Comparison of ENCODE assay signal across 20 mouse cellular contexts in genomic region chr3:39295255-39295654, GRCm38 (mm10).
A peak's percentile ranks its signal among the peaks of the same experiment; 100 is the strongest.
DNase-seq lines count a peak whose midpoint lies in the region; ATAC-seq and TF ChIP-seq lines count a peak whose summit lies in the region.
"Had no signal": no experiment of that assay in that cellular context is flagged by ENCODE, and none has a peak within 500 bp of the region (broad histone marks: within the 10 kb centered on the region; RNA-seq: fewer than 3 reads in every experiment).

No protein-coding gene starts in this region.

- H3K36me3 ChIP-seq in heart, postnatal 0 days (replicated peaks; ENCODE audit: control insufficient read depth, insufficient read depth, low read length), result no peaks in the 10 kb centered on the region
- no peaks in the 10 kb centered on the region for H3K36me3 ChIP-seq in heart, embryonic 10.5 days
- no peaks in the 10 kb centered on the region for H3K36me3 ChIP-seq in kidney, embryonic 16.5 days (ENCODE audit: insufficient read depth, low read length)
- no peaks in the 10 kb centered on the region for H3K36me3 ChIP-seq in liver, postnatal 0 days (replicated peaks; ENCODE audit: insufficient read depth, low read length)
- H3K36me3 ChIP-seq: embryonic facial prominence, embryonic 12.5 days; forebrain, embryonic 15.5 days; G1E; heart, embryonic 15.5 days; hindbrain, embryonic 15.5 days had no signal

- TF ChIP-seq EP300 in heart, postnatal 0 days (IDR thresholded peaks at IDR 0.05; ENCODE audit: low read depth), result no peak
- TF ChIP-seq EP300 in liver, postnatal 0 days (IDR thresholded peaks at IDR 0.05; ENCODE audit: low read depth), result peak; percentile 47; the same call in 1 of the 2 replicates

- no peak for ATAC-seq in heart, postnatal 0 days (ENCODE audit: insufficient read depth, low read depth)
- ATAC-seq in kidney, embryonic 16.5 days (ENCODE audit: low FRiP score, low TSS enrichment), result no peak
- ATAC-seq in liver, postnatal 0 days, result no peak
- ATAC-seq: CD4-positive, CD25-positive, alpha-beta regulatory T cell, adult 4 months; forebrain, embryonic 15.5 days had no signal

- no peak overlapping the region for H3K4me3 ChIP-seq in heart, postnatal 0 days (ENCODE audit: low read depth, low read length)
- no peak overlapping the region for H3K4me3 ChIP-seq in heart, embryonic 10.5 days
- no peak overlapping the region for H3K4me3 ChIP-seq in kidney, embryonic 16.5 days (ENCODE audit: low read length)
- no peak overlapping the region for H3K4me3 ChIP-seq in liver, postnatal 0 days (ENCODE audit: low read depth, low read length)
- H3K4me3 ChIP-seq: embryonic facial prominence, embryonic 12.5 days; forebrain, embryonic 15.5 days; heart, embryonic 15.5 days; hindbrain, embryonic 15.5 days had no signal

- H3K9me3 ChIP-seq in heart, postnatal 0 days (replicated peaks; ENCODE audit: control insufficient read depth, low read length), result no peaks in the 10 kb centered on the region
- H3K9me3 ChIP-seq in heart, embryonic 10.5 days, result no peaks in the 10 kb centered on the region
- no peaks in the 10 kb centered on the region for H3K9me3 ChIP-seq in kidney, embryonic 16.5 days (ENCODE audit: low read length)
- H3K9me3 ChIP-seq in liver, postnatal 0 days (ENCODE audit: low read length), result no peaks in the 10 kb centered on the region
- H3K9me3 ChIP-seq: embryonic facial prominence, embryonic 12.5 days; forebrain, embryonic 15.5 days; G1E; heart, embryonic 15.5 days; hindbrain, embryonic 15.5 days had no signal

- no peaks in the 10 kb centered on the region for H3K4me1 ChIP-seq in heart, postnatal 0 days (ENCODE audit: control insufficient read depth, insufficient read depth)
- 0 out of 2 replicates have a peak, but pooled peaks cover 7% of the 10 kb centered on the region for H3K4me1 ChIP-seq in heart, embryonic 10.5 days
- H3K4me1 ChIP-seq in kidney, embryonic 16.5 days (ENCODE audit: insufficient read depth, low read length), result 0 out of 2 replicates have a peak, but pooled peaks cover 3% of the 10 kb centered on the region
- no peaks in the 10 kb centered on the region for H3K4me1 ChIP-seq in liver, postnatal 0 days (ENCODE audit: insufficient read depth)
- H3K4me1 ChIP-seq: embryonic facial prominence, embryonic 12.5 days; forebrain, embryonic 15.5 days; heart, embryonic 15.5 days; hindbrain, embryonic 15.5 days had no signal

- peak; percentile 7 for DNase-seq in adrenal gland, adult 2 months
- DNase-seq in adrenal gland, postnatal 4 days (ENCODE audit: low spot score in 2 of 2), result no peak
- peak; percentile 8 for DNase-seq in heart, postnatal 0 days (ENCODE audit: low spot score)
- no peak for DNase-seq in heart, embryonic 10.5 days (ENCODE audit: low spot score)
- peak; percentile 10 for DNase-seq in kidney, postnatal 14 days
- no peak for DNase-seq in liver, postnatal 0 days
- DNase-seq: adrenal gland, postnatal 10 days; B cell, adult 2 months; cerebellum, adult 11-12 months; cerebellum, adult 9-10 months; cerebellum, postnatal 25 days; gastrocnemius, postnatal 36 days; heart, adult 18-20 months had no signal

- no peaks in the 10 kb centered on the region for H3K27me3 ChIP-seq in heart, postnatal 0 days (ENCODE audit: control insufficient read depth, insufficient read depth, low read length)
- no peaks in the 10 kb centered on the region for H3K27me3 ChIP-seq in heart, embryonic 10.5 days (ENCODE audit: insufficient read depth, poor library complexity, severe bottlenecking)
- no peaks in the 10 kb centered on the region for H3K27me3 ChIP-seq in kidney, embryonic 16.5 days (ENCODE audit: insufficient read depth, low read length)
- no peaks in the 10 kb centered on the region for H3K27me3 ChIP-seq in liver, postnatal 0 days (ENCODE audit: insufficient read depth, low read length)
- H3K27me3 ChIP-seq: embryonic facial prominence, embryonic 12.5 days; forebrain, embryonic 15.5 days; heart, embryonic 15.5 days; hindbrain, embryonic 15.5 days had no signal

- WGBS in heart, postnatal 0 days, result 58% methylated on average over 3 of the region's 3 CpGs
- WGBS in heart, embryonic 10.5 days, result 54% methylated on average over 3 of the region's 3 CpGs
- 67% methylated on average over 3 of the region's 3 CpGs for WGBS in kidney, embryonic 16.5 days
- WGBS in liver, postnatal 0 days (ENCODE audit: insufficient replicate concordance), result 30% methylated on average over 3 of the region's 3 CpGs

- H3K27ac ChIP-seq in heart, postnatal 0 days (ENCODE audit: low read depth), result no peak overlapping the region
- no peak overlapping the region for H3K27ac ChIP-seq in heart, embryonic 10.5 days
- H3K27ac ChIP-seq in kidney, embryonic 16.5 days (ENCODE audit: low read length), result no peak overlapping the region
- no peak overlapping the region for H3K27ac ChIP-seq in liver, postnatal 0 days (ENCODE audit: low read depth)
- H3K27ac ChIP-seq: embryonic facial prominence, embryonic 12.5 days; forebrain, embryonic 15.5 days; heart, embryonic 15.5 days; hindbrain, embryonic 15.5 days had no signal

- TF ChIP-seq CTCF in heart, postnatal 0 days (IDR thresholded peaks at IDR 0.05; ENCODE audit: low read depth), result no peak
- TF ChIP-seq CTCF in liver, postnatal 0 days (IDR thresholded peaks at IDR 0.05; ENCODE audit: low read depth), result no peak

- no peak overlapping the region for H3K4me2 ChIP-seq in heart, postnatal 0 days (ENCODE audit: low read depth, low read length)
- H3K4me2 ChIP-seq in kidney, embryonic 16.5 days (replicated peaks; ENCODE audit: low read depth, low read length), result no peak overlapping the region
- no peak overlapping the region for H3K4me2 ChIP-seq in liver, postnatal 0 days (ENCODE audit: low read depth, low read length)
- H3K4me2 ChIP-seq: embryonic facial prominence, embryonic 12.5 days; forebrain, embryonic 15.5 days; heart, embryonic 15.5 days; hindbrain, embryonic 15.5 days had no signal

- H3K9ac ChIP-seq in heart, postnatal 0 days (replicated peaks; ENCODE audit: low read depth, low read length), result no peak overlapping the region
- no peak overlapping the region for H3K9ac ChIP-seq in kidney, embryonic 16.5 days (replicated peaks; ENCODE audit: low read length)
- no peak overlapping the region for H3K9ac ChIP-seq in liver, postnatal 0 days (replicated peaks)
- H3K9ac ChIP-seq: embryonic facial prominence, embryonic 12.5 days; forebrain, embryonic 15.5 days; heart, embryonic 15.5 days; hindbrain, embryonic 15.5 days had no signal

Comparison
In these comparisons a context has a peak if more than half of its experiments do, and no peak if none do; other contexts are left out.
1. DNase-seq: peak in adrenal gland, adult 2 months (single experiment), heart, postnatal 0 days (single experiment) and kidney, postnatal 14 days (single experiment); none in adrenal gland, postnatal 4 days (0 of 2), heart, embryonic 10.5 days (single experiment) and liver, postnatal 0 days (single experiment).